In the genomic region with DNA sequence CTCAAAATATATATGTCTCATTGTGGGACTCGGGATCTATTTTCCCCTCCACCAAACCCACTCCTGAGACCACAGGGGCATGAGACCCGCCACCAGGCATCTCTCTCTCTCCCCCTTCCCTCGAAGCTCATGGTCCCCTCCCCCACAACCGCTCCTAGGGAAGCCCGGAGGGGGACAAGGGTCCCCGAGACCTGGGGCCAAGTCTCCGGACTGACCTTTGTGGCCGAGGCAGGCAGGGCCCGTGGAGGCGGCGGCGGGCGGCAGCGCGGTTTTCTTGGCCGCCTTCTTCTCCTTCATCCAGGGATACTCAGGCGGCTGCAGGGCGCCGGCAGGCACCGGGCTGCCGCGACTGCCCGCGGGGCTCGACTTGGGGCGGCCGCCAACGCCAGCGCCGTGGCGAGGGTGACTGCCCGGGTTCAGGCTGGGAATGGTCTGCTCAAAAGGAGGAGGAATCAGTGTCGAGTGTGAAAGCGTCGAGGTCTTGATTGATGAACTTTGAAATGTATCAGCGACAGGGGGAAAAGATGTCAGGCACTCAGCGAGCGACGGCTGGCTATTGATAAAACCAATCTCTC, we compare ENCODE assay signal across 8 mouse cellular contexts. TPM values are rescaled to one million over a fixed set of nuclear protein-coding genes. Genes with fewer than 3 reads are reported as not detected.
DNase-seq lines count a peak whose midpoint lies in the region; ATAC-seq and TF ChIP-seq lines count a peak whose summit lies in the region.

No protein-coding gene starts in this region.

- H3K27me3 ChIP-seq in midbrain, embryonic 10.5 days (ENCODE audit: low read depth, poor library complexity, severe bottlenecking) = peaks cover 100% of the 10 kb centered on the region
- H3K27me3 ChIP-seq in midbrain, embryonic 15.5 days (replicated peaks) = peaks cover 89% of the 10 kb centered on the region
- peaks cover 17% of the 10 kb centered on the region for H3K27me3 ChIP-seq in limb, embryonic 11.5 days (ENCODE audit: control insufficient read depth, insufficient read depth, low read length)
- H3K27me3 ChIP-seq in stomach, embryonic 15.5 days (replicated peaks) = peaks cover 5% of the 10 kb centered on the region; the same call in 1 of the 2 replicates

- no peak for TF ChIP-seq CTCF in embryonic fibroblast, embryonic 13.5 days (IDR thresholded peaks at IDR 0.05; ENCODE audit: borderline replicate concordance, insufficient read depth, low read length)

- H3K9ac ChIP-seq in midbrain, embryonic 15.5 days = no peak overlapping the region
- H3K9ac ChIP-seq in limb, embryonic 11.5 days (ENCODE audit: low read length) = peak overlapping the region; percentile 63
- H3K9ac ChIP-seq in stomach, embryonic 15.5 days = peak overlapping the region; percentile 35

- peaks cover 15% of the 10 kb centered on the region for H3K4me1 ChIP-seq in midbrain, embryonic 10.5 days
- peaks cover under 1% of the 10 kb centered on the region; the same call in 1 of the 2 replicates for H3K4me1 ChIP-seq in midbrain, embryonic 15.5 days
- H3K4me1 ChIP-seq in embryonic fibroblast, embryonic 13.5 days (ENCODE audit: control insufficient read depth, insufficient read depth, low read length) = 0 out of 2 replicates have a peak, but pooled peaks cover 2% of the 10 kb centered on the region
- peaks cover 59% of the 10 kb centered on the region for H3K4me1 ChIP-seq in limb, embryonic 11.5 days (ENCODE audit: control insufficient read depth, insufficient read depth, low read length)
- H3K4me1 ChIP-seq in stomach, embryonic 15.5 days = peaks cover 26% of the 10 kb centered on the region

- no peak overlapping the region for H3K4me2 ChIP-seq in midbrain, embryonic 15.5 days
- peak overlapping the region; percentile 69 for H3K4me2 ChIP-seq in limb, embryonic 11.5 days (ENCODE audit: low read depth, severe bottlenecking)
- H3K4me2 ChIP-seq in stomach, embryonic 15.5 days = peak overlapping the region; percentile 58

- no peak for ATAC-seq in midbrain, embryonic 15.5 days (replicated peaks)
- ATAC-seq in limb, embryonic 11.5 days (ENCODE audit: insufficient number of reproducible peaks, low FRiP score, low TSS enrichment, low read depth) = no peak
- ATAC-seq in stomach, embryonic 15.5 days (ENCODE audit: insufficient read depth, low FRiP score, low read depth) = no peak
- no peak for ATAC-seq in granulocyte monocyte progenitor cell, adult 5-6 weeks (replicated peaks; ENCODE audit: poor library complexity, severe bottlenecking)
- ATAC-seq in erythroblast, adult 5-6 weeks (replicated peaks; ENCODE audit: low FRiP score, poor library complexity, severe bottlenecking) = no peak

- H3K27ac ChIP-seq in midbrain, embryonic 10.5 days (replicated peaks) = no peak overlapping the region
- no peak overlapping the region for H3K27ac ChIP-seq in midbrain, embryonic 15.5 days
- peak overlapping the region; percentile 79 for H3K27ac ChIP-seq in embryonic fibroblast, embryonic 13.5 days (ENCODE audit: insufficient read depth, low read length)
- H3K27ac ChIP-seq in limb, embryonic 11.5 days (replicated peaks; ENCODE audit: low read depth, low read length) = no peak overlapping the region
- peak overlapping the region; percentile 89 for H3K27ac ChIP-seq in stomach, embryonic 15.5 days

- DNase-seq in midbrain, embryonic 10.5 days (ENCODE audit: low spot score) = peak; percentile 73
- DNase-seq in limb, embryonic 11.5 days (ENCODE audit: low spot score) = peak; percentile 73
- no peak for DNase-seq in right cerebral cortex, postnatal 25 days

- no peaks in the 10 kb centered on the region for H3K9me3 ChIP-seq in midbrain, embryonic 10.5 days (replicated peaks)
- H3K9me3 ChIP-seq in midbrain, embryonic 15.5 days = no peaks in the 10 kb centered on the region
- no peaks in the 10 kb centered on the region for H3K9me3 ChIP-seq in limb, embryonic 11.5 days (ENCODE audit: control insufficient read depth, low read length)
- no peaks in the 10 kb centered on the region for H3K9me3 ChIP-seq in stomach, embryonic 15.5 days

- 0 out of 2 replicates have a peak overlapping the region, but pooled peaks have one; percentile 11 for H3K4me3 ChIP-seq in midbrain, embryonic 10.5 days
- H3K4me3 ChIP-seq in midbrain, embryonic 15.5 days = no peak overlapping the region
- peak overlapping the region; percentile 47 for H3K4me3 ChIP-seq in embryonic fibroblast, embryonic 13.5 days (ENCODE audit: insufficient read depth, low read length)
- H3K4me3 ChIP-seq in limb, embryonic 11.5 days (ENCODE audit: low read depth, low read length) = peak overlapping the region; percentile 26
- H3K4me3 ChIP-seq in stomach, embryonic 15.5 days (replicated peaks) = peak overlapping the region; percentile 45

- no peak; the same call in 1 of the 2 replicates for TF ChIP-seq POLR2A in embryonic fibroblast, embryonic 13.5 days (IDR thresholded peaks at IDR 0.05; ENCODE audit: low read depth, low read length)

- under 1% methylated on average over 39 of the region's 39 CpGs for WGBS in midbrain, embryonic 10.5 days
- WGBS in midbrain, embryonic 15.5 days = under 1% methylated on average over 39 of the region's 39 CpGs
- under 1% methylated on average over 38 of the region's 39 CpGs for WGBS in limb, embryonic 11.5 days
- 1% methylated on average over 31 of the region's 39 CpGs for WGBS in stomach, embryonic 15.5 days

- H3K36me3 ChIP-seq in midbrain, embryonic 10.5 days = no peaks in the 10 kb centered on the region
- no peaks in the 10 kb centered on the region for H3K36me3 ChIP-seq in midbrain, embryonic 15.5 days (replicated peaks)
- no peaks in the 10 kb centered on the region for H3K36me3 ChIP-seq in limb, embryonic 11.5 days (ENCODE audit: control insufficient read depth, insufficient read depth, low read length)
- H3K36me3 ChIP-seq in stomach, embryonic 15.5 days = no peaks in the 10 kb centered on the region

RNA-seq across cellular contexts. Expression of gene Hoxa2, which starts 0.5 kb away (rescaled TPM):
- polyA plus RNA-seq in midbrain, embryonic 10.5 days (2016; fragmentation: Nextera tagmentation; extraction: Ambion mirVana) = 0.26 and 1.9 TPM in 2 replicates
- polyA plus RNA-seq in midbrain, embryonic 15.5 days (2015; fragmentation: Nextera tagmentation; extraction: Ambion mirVana) = 0.19 and 0.25 TPM in 2 replicates
- polyA plus RNA-seq in embryonic fibroblast, embryonic 13.5 days (2011; ENCODE audit: insufficient read length, low read depth, missing spikeins) = 4.3 and 4.8 TPM in 2 replicates
- 2.8 and 3.0 TPM in 2 replicates for polyA plus RNA-seq in limb, embryonic 11.5 days (2014; fragmentation: Nextera tagmentation; extraction: Ambion mirVana)
- polyA plus RNA-seq in stomach, embryonic 15.5 days (2015; fragmentation: Nextera tagmentation; extraction: Ambion mirVana) = 8.8 and 12.2 TPM in 2 replicates
- total RNA-seq in granulocyte monocyte progenitor cell, adult 5-6 weeks (2014; fragmentation: Nextera tagmentation) = 0.53 TPM in 1 of 2 replicates, not detected in the other
- not detected in 2 replicates for total RNA-seq in granulocyte monocyte progenitor cell, adult 5-6 weeks (2017)
- total RNA-seq in erythroblast, adult 5-6 weeks (2015; ENCODE audit: low replicate concordance) = not detected in 2 replicates
- total RNA-seq in erythroblast, adult 5-6 weeks (2017; ENCODE audit: low replicate concordance) = not detected in 2 replicates

RNA-seq across cellular contexts. Expression of gene Hoxa1, which starts 6.0 kb away (rescaled TPM):
- polyA plus RNA-seq in midbrain, embryonic 10.5 days (2016; fragmentation: Nextera tagmentation; extraction: Ambion mirVana) = 0.32 and 0.47 TPM in 2 replicates
- 0.14 TPM in 1 of 2 replicates, not detected in the other for polyA plus RNA-seq in midbrain, embryonic 15.5 days (2015; fragmentation: Nextera tagmentation; extraction: Ambion mirVana)
- polyA plus RNA-seq in embryonic fibroblast, embryonic 13.5 days (2011; ENCODE audit: insufficient read length, low read depth, missing spikeins) = 2.4 and 3.0 TPM in 2 replicates
- 0.99 and 1.1 TPM in 2 replicates for polyA plus RNA-seq in limb, embryonic 11.5 days (2014; fragmentation: Nextera tagmentation; extraction: Ambion mirVana)
- polyA plus RNA-seq in stomach, embryonic 15.5 days (2015; fragmentation: Nextera tagmentation; extraction: Ambion mirVana) = 1.3 and 2.2 TPM in 2 replicates
- total RNA-seq in granulocyte monocyte progenitor cell, adult 5-6 weeks (2014; fragmentation: Nextera tagmentation) = 0.43 TPM in 1 of 2 replicates, not detected in the other
- 0.46 TPM in 1 of 2 replicates, not detected in the other for total RNA-seq in granulocyte monocyte progenitor cell, adult 5-6 weeks (2017)
- not detected in 2 replicates for total RNA-seq in erythroblast, adult 5-6 weeks (2015; ENCODE audit: low replicate concordance)
- total RNA-seq in erythroblast, adult 5-6 weeks (2017; ENCODE audit: low replicate concordance) = not detected in 2 replicates

RNA-seq across cellular contexts. Expression of gene 5730596B20Rik, which starts 13.2 kb away (rescaled TPM):
- polyA plus RNA-seq in midbrain, embryonic 10.5 days (2016; fragmentation: Nextera tagmentation; extraction: Ambion mirVana) = not detected in 2 replicates
- polyA plus RNA-seq in midbrain, embryonic 15.5 days (2015; fragmentation: Nextera tagmentation; extraction: Ambion mirVana) = not detected in 2 replicates
- 0.23 TPM in 1 of 2 replicates, not detected in the other for polyA plus RNA-seq in embryonic fibroblast, embryonic 13.5 days (2011; ENCODE audit: insufficient read length, low read depth, missing spikeins)
- polyA plus RNA-seq in limb, embryonic 11.5 days (2014; fragmentation: Nextera tagmentation; extraction: Ambion mirVana) = 0.99 and 1.4 TPM in 2 replicates
- 2.6 and 3.1 TPM in 2 replicates for polyA plus RNA-seq in stomach, embryonic 15.5 days (2015; fragmentation: Nextera tagmentation; extraction: Ambion mirVana)
- not detected in 2 replicates for total RNA-seq in granulocyte monocyte progenitor cell, adult 5-6 weeks (2014; fragmentation: Nextera tagmentation)
- total RNA-seq in granulocyte monocyte progenitor cell, adult 5-6 weeks (2017) = not detected in 2 replicates
- total RNA-seq in erythroblast, adult 5-6 weeks (2015; ENCODE audit: low replicate concordance) = not detected in 2 replicates
- total RNA-seq in erythroblast, adult 5-6 weeks (2017; ENCODE audit: low replicate concordance) = not detected in 2 replicates

RNA-seq across cellular contexts. Expression of gene Hoxa4, which starts 27.4 kb away (rescaled TPM):
- not detected in 2 replicates for polyA plus RNA-seq in midbrain, embryonic 10.5 days (2016; fragmentation: Nextera tagmentation; extraction: Ambion mirVana)
- polyA plus RNA-seq in midbrain, embryonic 15.5 days (2015; fragmentation: Nextera tagmentation; extraction: Ambion mirVana) = not detected in 2 replicates
- 3.0 and 4.2 TPM in 2 replicates for polyA plus RNA-seq in embryonic fibroblast, embryonic 13.5 days (2011; ENCODE audit: insufficient read length, low read depth, missing spikeins)
- 1.0 and 1.3 TPM in 2 replicates for polyA plus RNA-seq in limb, embryonic 11.5 days (2014; fragmentation: Nextera tagmentation; extraction: Ambion mirVana)
- 4.4 and 5.3 TPM in 2 replicates for polyA plus RNA-seq in stomach, embryonic 15.5 days (2015; fragmentation: Nextera tagmentation; extraction: Ambion mirVana)
- 0.15 and 1.5 TPM in 2 replicates for total RNA-seq in granulocyte monocyte progenitor cell, adult 5-6 weeks (2014; fragmentation: Nextera tagmentation)
- total RNA-seq in granulocyte monocyte progenitor cell, adult 5-6 weeks (2017) = 0.17 and 0.41 TPM in 2 replicates
- not detected in 2 replicates for total RNA-seq in erythroblast, adult 5-6 weeks (2015; ENCODE audit: low replicate concordance)
- total RNA-seq in erythroblast, adult 5-6 weeks (2017; ENCODE audit: low replicate concordance) = 0.34 TPM in 1 of 2 replicates, not detected in the other

RNA-seq across cellular contexts. Expression of gene Hoxa5, which starts 40.2 kb away (rescaled TPM):
- polyA plus RNA-seq in midbrain, embryonic 10.5 days (2016; fragmentation: Nextera tagmentation; extraction: Ambion mirVana) = not detected in 2 replicates
- polyA plus RNA-seq in midbrain, embryonic 15.5 days (2015; fragmentation: Nextera tagmentation; extraction: Ambion mirVana) = 0.64 TPM in 1 of 2 replicates, not detected in the other
- 11.9 and 18.6 TPM in 2 replicates for polyA plus RNA-seq in embryonic fibroblast, embryonic 13.5 days (2011; ENCODE audit: insufficient read length, low read depth, missing spikeins)
- 11.0 and 11.3 TPM in 2 replicates for polyA plus RNA-seq in limb, embryonic 11.5 days (2014; fragmentation: Nextera tagmentation; extraction: Ambion mirVana)
- 19.8 and 20.2 TPM in 2 replicates for polyA plus RNA-seq in stomach, embryonic 15.5 days (2015; fragmentation: Nextera tagmentation; extraction: Ambion mirVana)
- 2.3 and 2.8 TPM in 2 replicates for total RNA-seq in granulocyte monocyte progenitor cell, adult 5-6 weeks (2014; fragmentation: Nextera tagmentation)
- total RNA-seq in granulocyte monocyte progenitor cell, adult 5-6 weeks (2017) = 0.36 and 0.43 TPM in 2 replicates
- total RNA-seq in erythroblast, adult 5-6 weeks (2015; ENCODE audit: low replicate concordance) = not detected in 2 replicates
- total RNA-seq in erythroblast, adult 5-6 weeks (2017; ENCODE audit: low replicate concordance) = 0.17 and 0.56 TPM in 2 replicates

Comparison
In these comparisons a context has a peak if more than half of its experiments do, and no peak if none do; other contexts are left out.
1. H3K27ac ChIP-seq: peak in embryonic fibroblast, embryonic 13.5 days (single experiment) and stomach, embryonic 15.5 days (single experiment); none in midbrain, embryonic 10.5 days (single experiment), midbrain, embryonic 15.5 days (single experiment) and limb, embryonic 11.5 days (single experiment).